Mouse (Mus musculus) thymus, adult 2 months (tissue): ENCODE measurements at regions not wholly inside any gene's neighbourhood (a gene's known extent, or its start where the extent isn't known, plus 50 kb on each side); places are given as distances from the start of the nearest gene placed in this dataset.

Experiments
- DNase-seq: peaks from one replicate; pipeline ENCODE4 v3.0.0; 2021
- H3K27ac ChIP-seq: fragments of 200-500 bp; 2 replicates; pipeline ENCODE4 v1.5.1; 2012; ENCODE audit warnings: low read length, control low read depth; ENCODE audit not compliant: control insufficient read depth, insufficient read depth
- H3K27me3 ChIP-seq: fragments of 200-500 bp; 2 replicates; pipeline ENCODE4 v1.6.1; 2012; ENCODE audit warnings: mild to moderate bottlenecking, low read length, moderate library complexity, mixed read lengths; ENCODE audit not compliant: control insufficient read depth, insufficient read depth
- H3K36me3 ChIP-seq: fragments of 200-500 bp; 2 replicates; pipeline ENCODE4 v1.6.1; 2012; ENCODE audit warnings: mild to moderate bottlenecking, low read length, moderate library complexity; ENCODE audit not compliant: control insufficient read depth, insufficient read depth
- H3K4me1 ChIP-seq: fragments of 200-500 bp; replicated peaks from 2 replicates; pipeline ENCODE4 v1.6.1; 2012; ENCODE audit warnings: low read length; ENCODE audit not compliant: control insufficient read depth, insufficient read depth
- H3K4me3 ChIP-seq: fragments of 200-500 bp; 2 replicates; pipeline ENCODE4 v1.5.1; 2012; ENCODE audit warnings: mild to moderate bottlenecking, low read length, control low read depth, moderate library complexity; ENCODE audit not compliant: control insufficient read depth, insufficient read depth
- CTCF ChIP-seq: fragments of 200-500 bp; IDR thresholded peaks from 2 replicates; pipeline ENCODE4 v1.5.1; 2012; ENCODE audit warnings: mild to moderate bottlenecking, control low read depth, low read length, moderate library complexity, borderline replicate concordance; ENCODE audit not compliant: control insufficient read depth, poor library complexity, insufficient read depth; ENCODE audit errors: extremely low read depth
- POLR2A ChIP-seq: fragments of 200-500 bp; IDR thresholded peaks from 2 replicates; pipeline ENCODE4 v1.6.1; 2012; ENCODE audit warnings: mild to moderate bottlenecking, low read length, control low read depth, moderate library complexity; ENCODE audit not compliant: control insufficient read depth, poor library complexity, insufficient read depth; ENCODE audit errors: extremely low read depth
- WGBS: fragments of 180-500 bp; shearing (Covaris S2); methylation state at CpG from one replicate; pipeline ENCODE4 v1.1.7; 2018; 5-methylcytosine and 5-hydroxymethylcytosine counted together

DNA sequence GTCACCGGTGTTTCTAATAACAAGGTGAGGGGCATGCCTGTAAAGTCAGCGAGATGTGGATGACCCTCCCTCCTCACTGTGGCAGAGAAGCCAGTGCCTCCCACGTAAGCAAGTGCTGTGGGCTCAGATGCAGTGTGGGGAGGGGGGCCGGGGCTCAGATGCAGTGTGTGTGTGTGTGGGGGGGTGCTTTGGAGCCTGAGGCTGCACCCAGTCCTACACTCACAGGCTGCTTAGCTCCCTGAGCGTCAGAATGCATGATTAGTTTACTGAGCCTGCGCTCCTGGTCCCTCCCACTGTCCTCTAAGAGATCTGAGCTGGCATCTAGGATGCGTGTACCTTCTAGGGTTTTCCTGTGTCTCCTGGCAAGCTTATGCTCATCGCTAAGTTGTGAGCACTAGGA lies 170.9 kb downstream of the Shq1 start:
- 97% methylated on average over 8 of the region's 8 CpGs for WGBS
- Histone ChIP-seq H3K27ac (no peak overlapping the region), H3K4me1 (no peaks in the 10 kb centered on the region), H3K27me3 (no peaks in the 10 kb centered on the region), H3K4me3 (no peak overlapping the region), H3K36me3 (no peaks in the 10 kb centered on the region)
- TF ChIP-seq POLR2A (no peak), CTCF (no peak)
- no peak for DNase-seq

GRCm38 (mm10) chr6:100498861-100499271 lies 172.1 kb downstream of the Shq1 start:
- no peak overlapping the region for H3K27ac ChIP-seq
- no peaks in the 10 kb centered on the region for H3K4me1 ChIP-seq
- TF ChIP-seq CTCF (no peak), POLR2A (no peak)
- 87% methylated on average over 4 of the region's 4 CpGs for WGBS
- H3K27me3 ChIP-seq: no peaks in the 10 kb centered on the region
- DNase-seq: no peak
- no peak overlapping the region for H3K4me3 ChIP-seq
- no peaks in the 10 kb centered on the region for H3K36me3 ChIP-seq

DNA sequence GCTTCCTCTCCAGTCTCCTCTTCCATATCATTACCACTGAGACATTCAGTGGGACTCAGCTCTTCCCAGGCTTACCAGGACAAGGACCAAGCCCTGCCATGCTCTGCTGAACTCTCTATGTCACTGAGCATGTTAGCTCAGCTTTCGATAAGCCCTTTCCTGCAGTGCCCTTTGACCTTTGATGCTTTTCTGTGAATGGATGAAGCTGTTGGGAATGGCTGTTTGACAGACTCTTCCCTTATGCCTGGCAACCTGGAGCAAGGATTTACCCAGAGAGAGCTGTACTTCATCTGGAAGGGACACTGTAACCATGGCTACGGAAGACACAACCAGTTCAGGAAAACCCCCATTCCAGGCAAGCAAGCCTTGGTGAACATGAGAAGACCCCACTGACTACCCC lies 172.8 kb downstream of the Shq1 start:
- Histone ChIP-seq H3K4me3 (no peak overlapping the region), H3K27ac (no peak overlapping the region), H3K4me1 (no peaks in the 10 kb centered on the region), H3K36me3 (no peaks in the 10 kb centered on the region), H3K27me3 (no peaks in the 10 kb centered on the region)
- WGBS: 96% methylated on average over 2 of the region's 2 CpGs
- DNase-seq: no peak
- TF ChIP-seq POLR2A (no peak), CTCF (no peak)

- H3K4me1 ChIP-seq: no peaks in the 10 kb centered on the region
- DNase-seq: no peak
- no peak for TF ChIP-seq POLR2A
- no peak overlapping the region for H3K27ac ChIP-seq
- no peak overlapping the region for H3K4me3 ChIP-seq
- no peaks in the 10 kb centered on the region for H3K36me3 ChIP-seq
- H3K27me3 ChIP-seq: no peaks in the 10 kb centered on the region
Observed at GRCm38 (mm10) chr6:100496135-100496534, 174.8 kb downstream of the Shq1 start.

- no peaks in the 10 kb centered on the region for H3K27me3 ChIP-seq
- DNase-seq: no peak
- no peak overlapping the region for H3K27ac ChIP-seq
- WGBS: 91% methylated on average over 12 of the region's 12 CpGs
- no peaks in the 10 kb centered on the region for H3K36me3 ChIP-seq
- no peaks in the 10 kb centered on the region for H3K4me1 ChIP-seq
- no peak overlapping the region for H3K4me3 ChIP-seq
- TF ChIP-seq CTCF (no peak), POLR2A (no peak)
Observed at GRCm38 (mm10) chr6:100495131-100495530, 175.8 kb downstream of the Shq1 start.

DNA sequence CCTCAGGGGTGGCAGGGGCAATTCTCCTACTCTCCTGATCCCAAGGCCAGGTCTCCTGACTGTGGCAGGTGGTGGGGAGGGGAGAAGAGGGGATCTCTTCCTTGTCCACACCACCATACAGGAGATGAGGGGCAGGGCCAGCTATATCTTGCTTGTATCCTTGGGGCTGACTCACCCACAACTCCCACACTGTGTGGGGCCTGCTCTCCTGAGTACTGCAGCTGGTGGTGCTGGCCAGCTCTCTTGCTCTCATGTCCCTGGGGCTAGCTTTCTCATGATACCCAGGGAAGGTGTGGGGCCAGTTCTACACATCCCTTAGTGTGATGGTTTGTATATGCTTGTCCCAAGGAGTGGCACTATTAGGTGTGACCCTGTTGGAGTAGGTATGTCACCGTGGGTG lies 177.4 kb downstream of the Shq1 start:
- no peak for DNase-seq
- H3K4me1 ChIP-seq: no peaks in the 10 kb centered on the region
- WGBS: 79% methylated on average over 1 of the region's 1 CpGs
- H3K27me3 ChIP-seq: no peaks in the 10 kb centered on the region
- no peak overlapping the region for H3K4me3 ChIP-seq
- H3K36me3 ChIP-seq: no peaks in the 10 kb centered on the region
- TF ChIP-seq CTCF (no peak), POLR2A (no peak)
- H3K27ac ChIP-seq: no peak overlapping the region

DNA sequence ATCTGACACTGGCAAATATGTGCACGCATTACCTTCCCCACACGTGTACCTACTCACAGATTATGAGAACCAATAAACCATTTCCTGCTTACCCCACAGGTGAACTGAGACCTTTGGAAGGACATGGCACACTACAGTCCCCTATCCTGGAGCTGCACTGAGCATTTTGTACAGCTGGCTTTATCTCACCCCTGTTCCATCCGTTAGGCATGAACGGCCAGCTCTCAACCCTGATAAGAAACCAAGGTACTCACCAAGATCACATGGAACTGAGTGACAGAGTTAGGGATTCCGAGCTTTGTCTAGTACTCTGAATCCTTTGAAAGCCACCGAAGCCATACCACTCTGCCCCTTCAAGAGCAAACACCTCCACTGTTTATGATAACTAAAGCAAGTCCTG lies 179.1 kb downstream of the Shq1 start:
- DNase-seq: no peak
- Histone ChIP-seq H3K4me3 (no peak overlapping the region), H3K36me3 (no peaks in the 10 kb centered on the region), H3K27me3 (no peaks in the 10 kb centered on the region), H3K4me1 (no peaks in the 10 kb centered on the region), H3K27ac (no peak overlapping the region)
- TF ChIP-seq POLR2A: no peak
- TF ChIP-seq CTCF: no peak
- 95% methylated on average over 6 of the region's 6 CpGs for WGBS
